Mouse (Mus musculus): ENCODE measurements around the gene Mtch1. TPM values are rescaled to one million over a fixed set of nuclear protein-coding genes. Genes with fewer than 3 reads are reported as not detected.

The Mtch1 gene
- polyA plus RNA-seq, 1 experiment from 2014 or later: 530 TPM

DNA sequence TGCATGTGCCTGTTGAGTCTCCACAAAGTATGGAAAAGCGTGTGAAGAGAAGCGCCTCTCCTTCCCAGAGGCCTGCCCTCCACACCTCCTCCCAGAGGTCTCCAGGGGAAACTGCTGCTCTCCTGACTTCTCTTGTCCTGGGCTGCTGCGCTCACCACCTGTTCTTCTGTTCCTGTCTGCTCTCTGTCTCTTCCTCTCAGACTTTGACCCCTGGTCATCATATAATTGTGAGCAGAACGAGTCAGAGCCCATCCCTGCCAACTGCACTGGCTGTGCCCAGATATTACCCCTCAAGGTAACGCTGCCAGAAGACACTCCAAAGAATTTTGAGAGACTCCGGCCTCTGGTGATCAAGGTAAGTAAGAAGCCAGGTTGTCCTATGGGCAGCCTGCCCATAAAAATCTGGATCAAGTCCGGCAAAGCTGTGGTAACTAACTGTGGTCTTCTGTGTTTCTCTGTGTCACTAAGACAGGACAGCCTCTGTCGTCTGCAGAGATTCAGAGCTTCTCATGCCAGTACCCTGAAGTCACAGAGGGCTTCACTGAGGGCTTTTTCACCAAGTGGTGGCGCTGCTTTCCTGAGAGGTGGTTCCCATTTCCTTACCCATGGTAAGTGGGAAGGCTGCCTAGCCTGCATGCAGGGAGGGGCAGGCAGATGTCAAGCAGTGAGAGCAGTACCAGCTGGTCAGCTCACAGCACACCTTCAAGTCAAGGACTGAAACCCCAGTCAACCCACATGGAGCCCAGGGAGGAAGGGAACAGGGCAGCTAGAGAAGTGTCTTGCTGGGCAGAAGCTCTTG, 53.7 kb downstream of the Mtch1 start:
- 84% methylated on average over 9 of the region's 9 CpGs for WGBS
- ATAC-seq (ENCODE audit: low FRiP score) (no peak), DNase-seq (ENCODE audit: low spot score) (no peak)
- H3K9ac ChIP-seq: no peak overlapping the region
- H3K27me3 ChIP-seq (ENCODE audit: control insufficient read depth, insufficient read depth, low read length): no peaks in the 10 kb centered on the region
- no peak overlapping the region for H3K27ac ChIP-seq
- no peaks in the 10 kb centered on the region for H3K9me3 ChIP-seq (ENCODE audit: control insufficient read depth, low read length)
- H3K4me3 ChIP-seq (replicated peaks; ENCODE audit: low read length): no peak overlapping the region
- H3K36me3 ChIP-seq (replicated peaks; ENCODE audit: control insufficient read depth, insufficient read depth): peaks cover 67% of the 10 kb centered on the region
- H3K4me1 ChIP-seq (replicated peaks; ENCODE audit: control insufficient read depth, insufficient read depth, low read length): no peaks in the 10 kb centered on the region
- no peak overlapping the region for H3K4me2 ChIP-seq (replicated peaks)

DNA sequence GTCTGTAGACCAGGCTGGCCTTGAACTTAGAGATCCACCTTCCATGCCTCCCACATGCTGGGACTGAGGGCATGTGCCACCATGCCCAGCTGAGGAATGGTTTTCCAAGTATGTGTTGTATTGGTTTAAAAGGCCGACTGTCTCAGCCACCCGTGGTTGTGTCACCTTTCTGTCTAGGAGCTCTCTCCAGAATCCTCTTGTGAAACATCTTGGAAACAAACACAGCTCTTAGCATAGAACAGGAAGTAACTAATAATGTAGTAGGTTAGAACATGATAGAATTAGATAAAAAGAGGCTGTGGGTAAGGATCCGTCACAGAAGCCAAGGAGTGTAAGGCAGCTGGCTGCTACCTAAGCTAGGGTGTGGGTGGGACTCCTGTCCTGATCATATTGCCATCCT, 54.7 kb downstream of the Mtch1 start:
- H3K4me2 ChIP-seq (replicated peaks): no peak overlapping the region
- ATAC-seq (ENCODE audit: low FRiP score) (no peak), DNase-seq (ENCODE audit: low spot score) (no peak)
- no peaks in the 10 kb centered on the region for H3K4me1 ChIP-seq (replicated peaks; ENCODE audit: control insufficient read depth, insufficient read depth, low read length)
- no peaks in the 10 kb centered on the region for H3K9me3 ChIP-seq (ENCODE audit: control insufficient read depth, low read length)
- no peak overlapping the region for H3K27ac ChIP-seq
- H3K27me3 ChIP-seq (ENCODE audit: control insufficient read depth, insufficient read depth, low read length): no peaks in the 10 kb centered on the region
- H3K4me3 ChIP-seq (replicated peaks; ENCODE audit: low read length): no peak overlapping the region
- H3K36me3 ChIP-seq (replicated peaks; ENCODE audit: control insufficient read depth, insufficient read depth): peaks cover 59% of the 10 kb centered on the region
- H3K9ac ChIP-seq: no peak overlapping the region
- WGBS: 91% methylated on average over 3 of the region's 3 CpGs

DNA sequence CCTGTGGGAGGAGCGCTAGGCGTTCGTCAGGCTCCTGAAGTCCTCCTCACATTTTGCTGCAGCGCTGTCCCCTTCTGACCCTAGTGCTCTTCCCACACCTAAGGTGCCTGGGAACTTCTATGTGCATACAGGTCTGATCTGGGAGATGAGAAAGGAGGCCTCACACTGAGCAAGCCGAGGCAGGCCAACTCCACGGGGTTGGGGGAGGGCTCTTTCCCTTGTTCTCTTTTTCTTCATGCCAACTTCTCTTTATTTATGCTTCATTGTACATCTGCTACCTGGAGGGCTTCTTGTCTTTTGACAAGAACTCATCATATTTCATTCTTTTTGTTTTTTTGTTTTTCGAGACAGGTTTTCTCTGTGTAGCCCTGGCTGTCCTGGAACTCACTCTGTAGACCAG, 55.9 kb downstream of the Mtch1 start:
- no peak overlapping the region for H3K4me3 ChIP-seq (replicated peaks; ENCODE audit: low read length)
- no peak overlapping the region for H3K4me2 ChIP-seq (replicated peaks)
- H3K4me1 ChIP-seq (replicated peaks; ENCODE audit: control insufficient read depth, insufficient read depth, low read length): no peaks in the 10 kb centered on the region
- WGBS: 83% methylated on average over 7 of the region's 7 CpGs
- no peaks in the 10 kb centered on the region for H3K9me3 ChIP-seq (ENCODE audit: control insufficient read depth, low read length)
- H3K27me3 ChIP-seq (ENCODE audit: control insufficient read depth, insufficient read depth, low read length): no peaks in the 10 kb centered on the region
- ATAC-seq (ENCODE audit: low FRiP score) (no peak), DNase-seq (ENCODE audit: low spot score) (no peak)
- peaks cover 51% of the 10 kb centered on the region for H3K36me3 ChIP-seq (replicated peaks; ENCODE audit: control insufficient read depth, insufficient read depth)
- H3K9ac ChIP-seq: no peak overlapping the region
- H3K27ac ChIP-seq: no peak overlapping the region

- peak overlapping the region; percentile 21 for H3K27ac ChIP-seq
- DNase-seq (ENCODE audit: low spot score) (no peak), ATAC-seq (ENCODE audit: low FRiP score) (no peak)
- H3K4me1 ChIP-seq (replicated peaks; ENCODE audit: control insufficient read depth, insufficient read depth, low read length): peaks cover 4% of the 10 kb centered on the region; the same call in 1 of the 2 replicates
- peaks cover 31% of the 10 kb centered on the region for H3K36me3 ChIP-seq (replicated peaks; ENCODE audit: control insufficient read depth, insufficient read depth)
- H3K4me3 ChIP-seq (replicated peaks; ENCODE audit: low read length): no peak overlapping the region
- no peak overlapping the region for H3K4me2 ChIP-seq (replicated peaks)
- H3K27me3 ChIP-seq (ENCODE audit: control insufficient read depth, insufficient read depth, low read length): no peaks in the 10 kb centered on the region
- H3K9ac ChIP-seq: no peak overlapping the region
- WGBS: 46% methylated on average over 21 of the region's 21 CpGs
- no peaks in the 10 kb centered on the region for H3K9me3 ChIP-seq (ENCODE audit: control insufficient read depth, low read length)
Measured at GRCm38 (mm10) chr17:29282216-29282952, 65.3 kb downstream of the Mtch1 start.

Other genes starting within 250 kb of the Mtch1 start
- gene Rab44, start 233.8 kb downstream of the Mtch1 start, polyA plus RNA-seq (2014; fragmentation: Nextera tagmentation; extraction: Ambion mirVana): not detected in 2 replicates
- gene Cpne5, start 109.8 kb downstream of the Mtch1 start, polyA plus RNA-seq (2014; fragmentation: Nextera tagmentation; extraction: Ambion mirVana): 38.1 and 42.8 TPM in 2 replicates
- gene Ppil1, start 83.7 kb downstream of the Mtch1 start, polyA plus RNA-seq (2014; fragmentation: Nextera tagmentation; extraction: Ambion mirVana): 101 TPM in 2 replicates
- 126 and 131 TPM in 2 replicates for gene BC004004, start 79.1 kb downstream of the Mtch1 start, polyA plus RNA-seq (2014; fragmentation: Nextera tagmentation; extraction: Ambion mirVana)
- gene Pi16, start 30.3 kb downstream of the Mtch1 start, polyA plus RNA-seq (2014; fragmentation: Nextera tagmentation; extraction: Ambion mirVana): 0.84 and 0.85 TPM in 2 replicates
- gene Fgd2, start 13.0 kb upstream of the Mtch1 start, polyA plus RNA-seq (2014; fragmentation: Nextera tagmentation; extraction: Ambion mirVana): 3.8 and 4.9 TPM in 2 replicates
- 6.4 and 7.8 TPM in 2 replicates for gene Pim1, start 142.8 kb upstream of the Mtch1 start, polyA plus RNA-seq (2014; fragmentation: Nextera tagmentation; extraction: Ambion mirVana)
- not detected in 2 replicates for gene Gm17657, start 201.7 kb upstream of the Mtch1 start, polyA plus RNA-seq (2014; fragmentation: Nextera tagmentation; extraction: Ambion mirVana)
- 27.8 and 30.5 TPM in 2 replicates for gene Tbc1d22b, start 201.9 kb upstream of the Mtch1 start, polyA plus RNA-seq (2014; fragmentation: Nextera tagmentation; extraction: Ambion mirVana)
- 0.50 and 0.53 TPM in 2 replicates for gene Tmem217, start 204.5 kb upstream of the Mtch1 start, polyA plus RNA-seq (2014; fragmentation: Nextera tagmentation; extraction: Ambion mirVana)